Mouse (Mus musculus): ENCODE data around the gene Vmac.

DNA sequence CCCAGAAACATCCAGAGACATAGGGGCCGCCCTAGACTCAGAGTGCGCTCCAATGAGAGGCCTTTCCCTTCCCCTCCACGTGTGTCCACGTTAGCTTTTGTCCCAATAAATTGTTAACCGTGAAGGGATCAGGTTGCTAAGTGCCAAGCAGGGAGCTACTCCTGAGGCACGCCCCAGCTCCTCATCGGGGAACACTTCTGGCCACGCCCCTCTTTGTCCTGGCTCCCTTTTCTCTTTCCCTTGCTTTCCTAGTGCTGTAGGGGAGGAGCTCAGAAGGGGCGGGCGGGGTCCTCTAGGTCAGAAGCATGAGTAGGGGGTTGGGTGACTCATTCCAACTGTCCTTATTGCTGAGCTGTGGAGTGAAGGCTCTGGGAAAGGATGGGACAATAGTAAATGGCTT, 53.5 kb downstream of the Vmac start:
- no peak for TF ChIP-seq POLR2A (IDR thresholded peaks at IDR 0.05; ENCODE audit: insufficient read depth, low read depth, low read length)
- no peak for TF ChIP-seq CTCF (IDR thresholded peaks at IDR 0.05)
- no peak for TF ChIP-seq EP300 (IDR thresholded peaks at IDR 0.05; ENCODE audit: insufficient read depth, low read depth, low read length)

Measured in heart, adult 2 months (tissue).